Mouse (Mus musculus) C3H10T1/2 (cell line): Measurements from ENCODE around the gene Olfr1015. TPM values are rescaled to one million over a fixed set of nuclear protein-coding genes. Genes with fewer than 3 reads are reported as not detected.

ENCODE experiments used
- polyA plus RNA-seq, 2 experiments: library from polyadenylated mRNA; unstranded; fragments of >200 nt; fragmentation: generic; extraction: Trizol; gene quantifications; one replicate each; pipeline ENCODE4 v1.2.1; 2012; ENCODE audit warnings: missing spikeins in 2 of 2

Olfr1015 gene
- polyA plus RNA-seq = not detected

DNA sequence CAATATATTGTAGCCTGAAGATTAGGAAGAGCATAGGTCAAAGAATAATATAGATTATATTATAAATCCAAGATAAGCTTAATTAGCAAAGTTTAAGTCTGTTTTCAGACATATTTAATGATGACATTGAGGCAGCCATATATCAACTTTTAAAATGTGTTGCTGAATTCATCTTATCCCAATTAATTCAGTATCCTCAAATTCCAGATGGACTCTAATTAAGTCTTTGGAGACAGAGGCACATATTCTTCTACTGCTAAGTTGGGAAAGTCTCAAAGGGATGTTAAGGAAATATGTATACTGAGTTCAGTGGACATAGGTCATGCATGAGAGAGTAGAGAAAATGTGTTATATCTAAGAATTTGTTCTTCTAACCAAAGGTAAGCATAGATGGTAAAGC lies at the start of gene Olfr1015:
Olfr1015 (plus strand) TSS at position 301 of the 400 bp plus-strand sequence.

GRCm38 (mm10) chr2:85762666-85763065 lies 19.2 kb upstream of the Olfr1015 start, which contains the start of gene Olfr1012:
Olfr1012 (minus strand) TSS chr2:85762766.

DNA sequence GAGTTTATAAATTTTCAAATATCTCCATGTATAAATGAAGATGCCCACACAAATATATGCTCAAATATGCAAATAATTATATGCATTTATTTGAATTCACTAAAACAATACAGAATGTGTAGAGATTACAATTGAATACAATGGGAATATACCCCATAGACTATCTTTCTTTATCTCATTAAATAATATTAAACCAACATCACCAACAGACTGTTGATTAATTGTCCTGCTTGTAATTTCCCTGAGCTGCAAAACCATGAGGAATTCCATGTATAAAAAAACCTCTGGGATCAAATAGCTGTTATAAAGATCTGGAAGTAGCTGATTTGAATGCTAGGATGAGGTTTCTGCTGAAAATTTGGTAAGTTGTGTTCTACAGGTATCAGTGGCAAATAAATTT lies 15.0 kb upstream of the Olfr1015 start, which contains the start of gene Olfr1013:
Olfr1013 (plus strand) TSS at position 301 of the 400 bp plus-strand sequence.

DNA sequence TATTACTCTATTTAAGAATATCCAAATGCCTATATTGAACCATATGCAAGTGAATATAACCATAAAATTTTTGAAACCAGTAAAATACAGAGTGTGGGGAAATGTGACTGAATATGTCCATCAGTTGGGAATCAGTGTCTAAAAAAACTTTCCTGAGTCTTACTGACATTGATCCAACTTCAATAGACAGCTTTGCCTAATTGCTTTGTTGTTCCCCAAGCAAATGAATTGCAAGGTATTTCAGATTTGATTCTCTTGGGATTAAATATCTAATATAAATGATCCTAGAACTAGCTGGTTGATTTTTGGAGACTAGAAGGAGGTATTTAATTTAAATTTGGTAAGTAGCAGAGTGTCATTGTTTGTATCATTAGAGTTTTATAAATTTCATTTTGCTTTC lies 9.4 kb upstream of the Olfr1015 start, which contains the start of gene Olfr1014:
Olfr1014 (plus strand) TSS at position 301 of the 400 bp plus-strand sequence.

DNA sequence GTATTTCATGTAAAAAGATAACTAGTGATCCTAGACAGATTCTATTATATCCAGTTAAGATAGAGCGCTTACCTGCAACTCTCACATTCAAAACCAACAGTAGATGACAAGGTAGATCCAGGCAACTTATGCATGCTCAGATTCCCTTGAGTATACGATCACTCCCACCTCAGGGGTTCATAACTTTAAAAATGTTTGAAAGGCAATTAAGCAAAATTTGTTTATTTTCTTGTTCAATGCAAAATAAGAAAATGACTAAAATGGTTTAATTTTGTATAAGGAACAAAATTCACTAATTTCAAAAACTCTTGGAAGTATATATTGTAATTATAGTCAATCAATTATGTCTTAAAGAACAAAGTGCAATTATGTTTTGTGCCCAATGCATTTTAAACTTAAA lies 20.6 kb downstream of the Olfr1015 start, which contains the start of gene Olfr1016:
Olfr1016 (minus strand) TSS at position 101 of the 400 bp plus-strand sequence.

GRCm38 (mm10) chr2:85818179-85818578 lies 36.4 kb downstream of the Olfr1015 start, which contains the start of gene Olfr1018:
Olfr1018 (plus strand) TSS chr2:85818479.

Other genes starting within 250 kb of the Olfr1015 start
- not detected for gene Olfr996, start 202.8 kb upstream of the Olfr1015 start, polyA plus RNA-seq
- not detected for gene Olfr998, start 193.1 kb upstream of the Olfr1015 start, polyA plus RNA-seq
- gene Olfr1000, start 170.1 kb upstream of the Olfr1015 start, polyA plus RNA-seq = not detected
- gene Olfr1002, start 131.3 kb upstream of the Olfr1015 start, polyA plus RNA-seq = not detected
- not detected for gene Olfr154, start 117.6 kb upstream of the Olfr1015 start, polyA plus RNA-seq
- gene Olfr1006, start 103.2 kb upstream of the Olfr1015 start, polyA plus RNA-seq = not detected
- not detected for gene Olfr1008, start 92.6 kb upstream of the Olfr1015 start, polyA plus RNA-seq
- gene Olfr1009, start 66.6 kb upstream of the Olfr1015 start, polyA plus RNA-seq = not detected
- gene Olfr1012, start 19.3 kb upstream of the Olfr1015 start, polyA plus RNA-seq = not detected
- gene Olfr1013, start 14.9 kb upstream of the Olfr1015 start, polyA plus RNA-seq = not detected
- not detected for gene Olfr1014, start 9.3 kb upstream of the Olfr1015 start, polyA plus RNA-seq
- not detected for gene Olfr1016, start 20.5 kb downstream of the Olfr1015 start, polyA plus RNA-seq
- gene Olfr1018, start 36.5 kb downstream of the Olfr1015 start, polyA plus RNA-seq = not detected
- not detected for gene Olfr1019, start 63.5 kb downstream of the Olfr1015 start, polyA plus RNA-seq
- gene Olfr1020, start 65.0 kb downstream of the Olfr1015 start, polyA plus RNA-seq = not detected
- gene Olfr1022, start 86.6 kb downstream of the Olfr1015 start, polyA plus RNA-seq = not detected
- gene Olfr1023, start 103.6 kb downstream of the Olfr1015 start, polyA plus RNA-seq = not detected
- gene Olfr1024, start 123.0 kb downstream of the Olfr1015 start, polyA plus RNA-seq = not detected
- not detected for gene Olfr1025-ps1, start 133.2 kb downstream of the Olfr1015 start, polyA plus RNA-seq
- gene Olfr1026, start 139.5 kb downstream of the Olfr1015 start, polyA plus RNA-seq = not detected
- gene Olfr1028, start 168.4 kb downstream of the Olfr1015 start, polyA plus RNA-seq = not detected
- gene Olfr1029, start 191.9 kb downstream of the Olfr1015 start, polyA plus RNA-seq = not detected
- gene Olfr1030, start 197.3 kb downstream of the Olfr1015 start, polyA plus RNA-seq = not detected
- gene Olfr1031, start 208.3 kb downstream of the Olfr1015 start, polyA plus RNA-seq = not detected
- gene Olfr1032, start 223.5 kb downstream of the Olfr1015 start, polyA plus RNA-seq = not detected
- not detected for gene Olfr1033, start 238.6 kb downstream of the Olfr1015 start, polyA plus RNA-seq